Mouse (Mus musculus): ENCODE measurements around the gene Glis1.

DNA sequence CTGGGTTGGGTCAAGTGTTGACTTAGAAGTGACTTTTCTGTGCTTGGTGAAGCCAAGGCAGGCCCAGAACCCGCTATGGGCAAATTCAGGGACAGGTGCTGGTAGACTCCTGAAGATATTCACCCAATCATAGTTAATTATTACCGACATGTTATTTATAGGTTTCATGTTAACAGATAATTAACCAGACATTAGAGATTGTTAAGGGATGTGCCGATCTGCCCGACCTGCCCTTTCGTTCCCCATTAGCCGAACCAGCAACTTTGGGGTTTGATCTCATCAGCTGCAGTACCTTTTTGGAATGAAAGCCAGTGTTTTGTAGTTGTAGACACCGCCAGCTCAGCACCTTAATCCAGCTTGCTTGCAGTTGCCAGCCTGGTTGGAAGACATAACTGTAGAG is 2.1 kb downstream of the Glis1 start:
- TF ChIP-seq CTCF (IDR thresholded peaks at IDR 0.05; ENCODE audit: borderline replicate concordance, insufficient read depth, low read depth, low read length) (no peak), POLR2A (IDR thresholded peaks at IDR 0.05; ENCODE audit: borderline replicate concordance, insufficient read depth, low read length) (no peak)
